Comparison of ENCODE assay signal across 16 mouse cellular contexts in genomic region chr2:14165066-14165465, GRCm38 (mm10). TPM values are rescaled to one million over a fixed set of nuclear protein-coding genes. Genes with fewer than 3 reads are reported as not detected.
DNase-seq lines count a peak whose midpoint lies in the region; ATAC-seq and TF ChIP-seq lines count a peak whose summit lies in the region.
"Had no signal": no experiment of that assay in that cellular context is flagged by ENCODE, and none has a peak within 500 bp of the region (broad histone marks: within the 10 kb centered on the region; RNA-seq: fewer than 3 reads in every experiment).

No protein-coding gene starts in this region.

- H3K4me3 ChIP-seq in gastrocnemius, adult 2 months: peak overlapping the region; percentile 20
- H3K4me3 ChIP-seq: limb, embryonic 12.5 days; neural tube, embryonic 12.5 days had no signal

- peak overlapping the region; percentile 89 for H3K27ac ChIP-seq in gastrocnemius, adult 2 months
- H3K27ac ChIP-seq: neural tube, embryonic 12.5 days had no signal

- intact Hi-C loops in gastrocnemius, adult 2 months (cut with DNase I): no loop called here

- no peak for DNase-seq in gastrocnemius, adult 2 months
- DNase-seq in gastrocnemius, postnatal 4 days (ENCODE audit: low spot score in 2 of 2): no peak
- peak; percentile 24 to 30 for DNase-seq in layer of hippocampus, postnatal 14 days (ENCODE audit: low spot score in 2 of 2)
- no peak for DNase-seq in layer of hippocampus, adult 9-11 months
- no peak for DNase-seq in natural killer cell, adult 2 months (ENCODE audit: low spot score in 2 of 2)
- DNase-seq in yolk sac, embryonic 10.5 days (ENCODE audit: low spot score): no peak
- DNase-seq: adrenal gland, postnatal 25 days; cerebellum, adult 11 months; forebrain, postnatal 0 days; lung, postnatal 4 days; right cerebral cortex, postnatal 25 days had no signal

- TF ChIP-seq CTCF in gastrocnemius, adult 2 months (IDR thresholded peaks at IDR 0.05): no peak

- peak; percentile 15; the same call in 1 of the 2 replicates for ATAC-seq in common myeloid progenitor, adult 5-6 weeks (replicated peaks; ENCODE audit: low read depth, poor library complexity, severe bottlenecking)
- ATAC-seq in megakaryocyte-erythroid progenitor cell, adult 5-6 weeks (replicated peaks; ENCODE audit: low FRiP score, low TSS enrichment, poor library complexity, severe bottlenecking): peak; percentile 92

RNA-seq across cellular contexts. Expression of gene Tmem236, which starts 9.3 kb away (rescaled TPM):
- under 1 TPM; 0.15 to 0.17 TPM for total RNA-seq in gastrocnemius, adult 2 months (2021)
- total RNA-seq in gastrocnemius, postnatal 4 days (2021): under 1 TPM; 0.08 to 0.12 TPM
- total RNA-seq in layer of hippocampus, postnatal 14 days (2021): under 1 TPM in 1 of 2 experiments, not detected in 1; 0.17 TPM
- total RNA-seq in common myeloid progenitor, adult 5-6 weeks (2017): not detected in 2 replicates
- total RNA-seq in megakaryocyte-erythroid progenitor cell, adult 5-6 weeks (2014; fragmentation: Nextera tagmentation): not detected in 2 replicates
- not detected in 2 replicates for total RNA-seq in megakaryocyte-erythroid progenitor cell, adult 5-6 weeks (2017)
- total RNA-seq: heart, postnatal 10 days had no signal

Comparison
In these comparisons a context has a peak if more than half of its experiments do, and no peak if none do; other contexts are left out.
1. DNase-seq: peak in layer of hippocampus, postnatal 14 days (2 of 2); none in gastrocnemius, adult 2 months (single experiment), gastrocnemius, postnatal 4 days (0 of 2), layer of hippocampus, adult 9-11 months (single experiment), natural killer cell, adult 2 months (0 of 2) and yolk sac, embryonic 10.5 days (single experiment).